Comparison of ENCODE assay signal across 12 mouse cellular contexts in genomic region chr17:70845543-70845942, GRCm38 (mm10). TPM values are rescaled to one million over a fixed set of nuclear protein-coding genes. Genes with fewer than 3 reads are reported as not detected.
A peak's percentile ranks its signal among the peaks of the same experiment; 100 is the strongest.
DNase-seq lines count a peak whose midpoint lies in the region; ATAC-seq and TF ChIP-seq lines count a peak whose summit lies in the region.
"Had no signal": no experiment of that assay in that cellular context is flagged by ENCODE, and none has a peak within 500 bp of the region (broad histone marks: within the 10 kb centered on the region; RNA-seq: fewer than 3 reads in every experiment).

No protein-coding gene starts in this region.

- peaks cover 81% of the 10 kb centered on the region for H3K36me3 ChIP-seq in E14TG2a.4 (ENCODE audit: insufficient read depth, low read length)
- H3K36me3 ChIP-seq in kidney, embryonic 14.5 days (ENCODE audit: control insufficient read depth, insufficient read depth, low read length), result peaks cover 47% of the 10 kb centered on the region
- no peaks in the 10 kb centered on the region for H3K36me3 ChIP-seq in midbrain, postnatal 0 days (ENCODE audit: insufficient read depth, low read length)

- ATAC-seq in kidney, embryonic 14.5 days (ENCODE audit: low FRiP score, low TSS enrichment), result no peak
- no peak for ATAC-seq in midbrain, postnatal 0 days (ENCODE audit: low FRiP score)

- no peaks in the 10 kb centered on the region for H3K9me3 ChIP-seq in E14TG2a.4 (ENCODE audit: low read length)
- H3K9me3 ChIP-seq in kidney, embryonic 14.5 days (ENCODE audit: control insufficient read depth, low read length), result no peaks in the 10 kb centered on the region
- no peaks in the 10 kb centered on the region for H3K9me3 ChIP-seq in midbrain, postnatal 0 days (ENCODE audit: low read length)
- H3K9me3 ChIP-seq: hindbrain, embryonic 10.5 days; limb, embryonic 12.5 days had no signal

- 79% methylated on average over 2 of the region's 2 CpGs for WGBS in kidney, embryonic 14.5 days
- 88% methylated on average over 2 of the region's 2 CpGs for WGBS in midbrain, postnatal 0 days

- peaks cover 72% of the 10 kb centered on the region for H3K4me1 ChIP-seq in E14TG2a.4 (replicated peaks; ENCODE audit: low read depth, low read length)
- H3K4me1 ChIP-seq in kidney, embryonic 14.5 days (ENCODE audit: control insufficient read depth, insufficient read depth, low read length), result peaks cover 17% of the 10 kb centered on the region
- H3K4me1 ChIP-seq in midbrain, postnatal 0 days (ENCODE audit: insufficient read depth, low read length), result peaks cover 6% of the 10 kb centered on the region

- H3K4me3 ChIP-seq in E14TG2a.4 (replicated peaks; ENCODE audit: low read length), result peak overlapping the region; percentile 95
- H3K4me3 ChIP-seq in kidney, embryonic 14.5 days (ENCODE audit: low read length), result no peak overlapping the region
- no peak overlapping the region for H3K4me3 ChIP-seq in midbrain, postnatal 0 days (ENCODE audit: low read depth, low read length)
- H3K4me3 ChIP-seq: hindbrain, embryonic 10.5 days; limb, embryonic 12.5 days had no signal

- peak; percentile 63 for DNase-seq in kidney, adult 11 months
- DNase-seq in kidney, postnatal 25 days, result no peak
- peak; percentile 40 for DNase-seq in lung, postnatal 36 days
- DNase-seq in midbrain, postnatal 0 days (ENCODE audit: low spot score), result no peak
- DNase-seq in thymus, postnatal 4 days, result no peak
- no peak for DNase-seq in left cerebral cortex, adult 9 months (ENCODE audit: low spot score in 2 of 2)
- DNase-seq: cerebellum, adult 9-11 months; right cerebral cortex, postnatal 14 days had no signal

- TF ChIP-seq CTCF in E14TG2a.4 (conservative IDR thresholded peaks at IDR 0.05; ENCODE audit: low read length), result no peak
- no peak for TF ChIP-seq CTCF in midbrain, postnatal 0 days (IDR thresholded peaks at IDR 0.05)

- peak overlapping the region; percentile 43; the same call in 1 of the 2 replicates for H3K27ac ChIP-seq in kidney, embryonic 14.5 days (ENCODE audit: low read depth, low read length)
- no peak overlapping the region for H3K27ac ChIP-seq in midbrain, postnatal 0 days (ENCODE audit: low read depth, low read length)
- H3K27ac ChIP-seq: limb, embryonic 12.5 days had no signal

- H3K27me3 ChIP-seq in E14TG2a.4 (ENCODE audit: insufficient read depth, low read length), result no peaks in the 10 kb centered on the region
- H3K27me3 ChIP-seq in kidney, embryonic 14.5 days (ENCODE audit: control insufficient read depth, insufficient read depth, low read length), result no peaks in the 10 kb centered on the region
- peaks cover 12% of the 10 kb centered on the region for H3K27me3 ChIP-seq in midbrain, postnatal 0 days (ENCODE audit: insufficient read depth, low read length)
- H3K27me3 ChIP-seq: limb, embryonic 12.5 days had no signal

- H3K4me2 ChIP-seq in kidney, embryonic 14.5 days (replicated peaks; ENCODE audit: low read depth, low read length), result peak overlapping the region; percentile 8; the same call in 1 of the 2 replicates
- no peak overlapping the region for H3K4me2 ChIP-seq in midbrain, postnatal 0 days (ENCODE audit: low read depth, low read length, poor library complexity, severe bottlenecking)

- H3K9ac ChIP-seq in kidney, embryonic 14.5 days (ENCODE audit: low read depth, low read length), result no peak overlapping the region
- no peak overlapping the region for H3K9ac ChIP-seq in midbrain, postnatal 0 days (replicated peaks; ENCODE audit: low read length, poor library complexity, severe bottlenecking)

RNA-seq across cellular contexts. Expression of gene Tgif1, which starts 7.8 kb away (rescaled TPM):
- 82.8 and 88.6 TPM in 2 replicates for polyA plus RNA-seq in kidney, embryonic 14.5 days (2014; fragmentation: Nextera tagmentation; extraction: Ambion mirVana)
- total RNA-seq in midbrain, postnatal 0 days (2014; rRNA removed), result 5.6 and 5.8 TPM in 2 replicates
- polyA plus RNA-seq in midbrain, postnatal 0 days (2015; fragmentation: Nextera tagmentation; extraction: Ambion mirVana), result 3.8 and 4.2 TPM in 2 replicates

Comparison
In these comparisons a context has a peak if more than half of its experiments do, and no peak if none do; other contexts are left out.
1. DNase-seq: peak in kidney, adult 11 months (single experiment) and lung, postnatal 36 days (single experiment); none in kidney, postnatal 25 days (0 of 2), midbrain, postnatal 0 days (single experiment), thymus, postnatal 4 days (single experiment) and left cerebral cortex, adult 9 months (0 of 2).
2. RNA of gene Tgif1, which starts 7.8 kb away (polyA plus RNA-seq): 82.8 to 88.6 TPM in kidney, embryonic 14.5 days; 3.8 to 4.2 TPM in midbrain, postnatal 0 days; every median in the first group is over 10 times any median in the second.